Mouse (Mus musculus) brain, embryonic 14.5 days (tissue): ENCODE measurements around the gene Aph1c.

Experiments used
- CTCF ChIP-seq: fragments of 200-500 bp; IDR thresholded peaks from 2 replicates; pipeline ENCODE4 v1.5.1; 2012; ENCODE audit warnings: inconsistent platforms, mild to moderate bottlenecking, moderate library complexity, borderline replicate concordance; ENCODE audit not compliant: insufficient read depth, insufficient read length; ENCODE audit errors: extremely low read depth
- POLR2A ChIP-seq: fragments of 200-500 bp; IDR thresholded peaks from 2 replicates; pipeline ENCODE4 v1.6.1; 2012; ENCODE audit warnings: mild to moderate bottlenecking, inconsistent platforms, borderline replicate concordance; ENCODE audit not compliant: poor library complexity, insufficient read depth, insufficient read length, severe bottlenecking; ENCODE audit errors: extremely low read depth

DNA sequence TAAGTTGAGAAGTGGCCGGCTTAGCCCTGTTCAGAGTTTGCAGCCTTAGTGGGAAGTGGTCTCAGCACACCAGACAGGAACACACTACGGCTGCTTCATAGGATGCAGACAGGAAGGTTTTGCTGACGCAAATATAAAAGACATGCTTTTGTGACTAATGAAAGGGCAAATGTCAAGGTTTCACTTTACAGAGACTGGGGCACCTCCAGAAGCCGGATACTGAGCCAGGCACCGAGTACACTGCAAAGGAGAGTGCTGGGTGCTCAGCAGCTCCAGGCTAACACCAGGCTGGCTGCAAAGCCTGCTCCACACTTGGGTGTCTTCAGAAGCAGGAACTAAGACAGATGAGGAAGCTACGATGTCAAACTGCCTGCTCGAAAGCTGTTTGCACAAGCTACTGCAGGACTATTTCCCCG lies 47.9 kb upstream of the Aph1c start:
- TF ChIP-seq CTCF, result no peak
- TF ChIP-seq POLR2A, result no peak
